Mouse (Mus musculus): Measurements from ENCODE around the gene Gm47955. TPM values are rescaled to one million over a fixed set of nuclear protein-coding genes. Genes with fewer than 3 reads are reported as not detected.

The Gm47955 gene
- polyA plus RNA-seq, 1 experiment from 2014 or later: not detected

Other genes with a start within 250 kb of the Gm47955 start
- 462 and 492 TPM in 2 replicates for gene Mff, start 235.4 kb upstream of the Gm47955 start, polyA plus RNA-seq (2014; fragmentation: Nextera tagmentation; extraction: Ambion mirVana)
- gene Tm4sf20, start 191.8 kb upstream of the Gm47955 start, polyA plus RNA-seq (2014; fragmentation: Nextera tagmentation; extraction: Ambion mirVana): not detected in 2 replicates
- gene Gm47791, start 189.0 kb upstream of the Gm47955 start, polyA plus RNA-seq (2014; fragmentation: Nextera tagmentation; extraction: Ambion mirVana): not detected in 2 replicates
- 40.4 and 42.3 TPM in 2 replicates for gene Agfg1, start 120.8 kb upstream of the Gm47955 start, polyA plus RNA-seq (2014; fragmentation: Nextera tagmentation; extraction: Ambion mirVana)
- not detected in 2 replicates for gene A030005L19Rik, start 47.0 kb upstream of the Gm47955 start, polyA plus RNA-seq (2014; fragmentation: Nextera tagmentation; extraction: Ambion mirVana)
- gene A030014E15Rik, start 35.4 kb upstream of the Gm47955 start, polyA plus RNA-seq (2014; fragmentation: Nextera tagmentation; extraction: Ambion mirVana): not detected in 2 replicates
- not detected in 2 replicates for gene Gm6217, start 28.9 kb upstream of the Gm47955 start, polyA plus RNA-seq (2014; fragmentation: Nextera tagmentation; extraction: Ambion mirVana)
- gene A030003K21Rik, start 16.9 kb upstream of the Gm47955 start, polyA plus RNA-seq (2014; fragmentation: Nextera tagmentation; extraction: Ambion mirVana): not detected in 2 replicates
- not detected in 2 replicates for gene Gm7544, start 4.3 kb upstream of the Gm47955 start, polyA plus RNA-seq (2014; fragmentation: Nextera tagmentation; extraction: Ambion mirVana)
- not detected in 2 replicates for gene Gm47959, start 40.3 kb downstream of the Gm47955 start, polyA plus RNA-seq (2014; fragmentation: Nextera tagmentation; extraction: Ambion mirVana)
- gene Slc19a3, start 78.2 kb downstream of the Gm47955 start, polyA plus RNA-seq (2014; fragmentation: Nextera tagmentation; extraction: Ambion mirVana): 0.57 and 0.75 TPM in 2 replicates
- gene Krtap28-10, start 82.2 kb downstream of the Gm47955 start, polyA plus RNA-seq (2014; fragmentation: Nextera tagmentation; extraction: Ambion mirVana): not detected in 2 replicates
- gene Gm47969, start 84.6 kb downstream of the Gm47955 start, polyA plus RNA-seq (2014; fragmentation: Nextera tagmentation; extraction: Ambion mirVana): not detected in 2 replicates
- gene A030005K14Rik, start 99.1 kb downstream of the Gm47955 start, polyA plus RNA-seq (2014; fragmentation: Nextera tagmentation; extraction: Ambion mirVana): not detected in 2 replicates
- not detected in 2 replicates for gene Krtap28-13, start 100.6 kb downstream of the Gm47955 start, polyA plus RNA-seq (2014; fragmentation: Nextera tagmentation; extraction: Ambion mirVana)
- gene Ccl20, start 156.5 kb downstream of the Gm47955 start, polyA plus RNA-seq (2014; fragmentation: Nextera tagmentation; extraction: Ambion mirVana): not detected in 2 replicates
- gene Daw1, start 199.5 kb downstream of the Gm47955 start, polyA plus RNA-seq (2014; fragmentation: Nextera tagmentation; extraction: Ambion mirVana): 0.51 and 0.80 TPM in 2 replicates

All from forebrain, embryonic 14.5 days (tissue).